Mouse (Mus musculus) frontal cortex, adult 2 months (tissue): ENCODE measurements around the gene Clasrp. TPM values are rescaled to one million over a fixed set of nuclear protein-coding genes. Genes with fewer than 3 reads are reported as not detected.
A peak's percentile ranks its signal among the peaks of the same experiment; 100 is the strongest.
"Not testable (repeated sequence)": the region's sequence is repeated elsewhere in the genome, so short reads cannot be mapped to it uniquely, and the experiment has no call there.

Experiments used
- DNase-seq, 2 experiments: peaks; one replicate each; pipeline ENCODE4 v3.0.0; 2022; ENCODE audit warnings: low spot score in 1 of 2; ENCODE audit errors: extremely low spot score in 1 of 2
- polyA plus RNA-seq: library from polyadenylated mRNA; depleted of rRNA; stranded (reverse); fragments of >200 nt; gene quantifications from 2 replicates; pipeline ENCODE4 v1.2.3, GENCODE M21; 2012

Gene Clasrp
- polyA plus RNA-seq, 1 experiment: 164 TPM

GRCm38 (mm10) chr7:19610969-19611368 lies 6.7 kb upstream of the Clasrp start:
- DNase-seq: no peak

DNA sequence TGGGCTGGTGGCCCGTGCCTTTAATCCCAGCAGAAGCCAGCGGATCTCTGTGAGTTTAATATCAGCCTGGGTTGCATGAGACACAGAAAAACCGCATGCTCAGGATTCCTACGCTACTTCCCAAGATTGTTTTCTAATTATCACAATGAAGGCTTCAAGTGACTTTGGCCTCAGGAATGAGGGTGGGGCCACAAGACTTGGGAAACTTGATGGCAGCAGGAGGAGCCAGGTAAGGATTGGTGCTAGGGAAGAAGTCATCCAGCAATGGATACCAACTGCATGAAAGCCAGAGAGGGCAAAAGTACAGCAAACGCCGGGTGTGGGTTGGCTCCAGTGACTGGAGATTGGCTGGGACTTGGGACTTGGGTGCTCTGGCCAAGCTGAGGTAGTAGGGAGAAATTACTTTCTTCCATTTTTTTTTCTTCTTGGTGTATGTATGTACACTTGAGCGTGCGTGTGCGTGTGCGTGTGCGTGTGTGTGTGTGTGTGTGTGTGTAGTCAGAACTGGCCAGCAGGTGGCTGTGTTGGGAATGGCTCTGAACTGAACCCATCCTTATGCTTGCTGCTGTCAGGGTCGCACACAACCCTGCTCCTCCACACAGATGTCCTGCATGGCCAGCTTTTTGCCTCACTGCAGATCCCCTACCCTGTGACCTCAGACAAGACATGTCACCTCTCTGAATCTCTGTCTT lies 5.5 kb upstream of the Clasrp start:
- no peak for DNase-seq

DNA sequence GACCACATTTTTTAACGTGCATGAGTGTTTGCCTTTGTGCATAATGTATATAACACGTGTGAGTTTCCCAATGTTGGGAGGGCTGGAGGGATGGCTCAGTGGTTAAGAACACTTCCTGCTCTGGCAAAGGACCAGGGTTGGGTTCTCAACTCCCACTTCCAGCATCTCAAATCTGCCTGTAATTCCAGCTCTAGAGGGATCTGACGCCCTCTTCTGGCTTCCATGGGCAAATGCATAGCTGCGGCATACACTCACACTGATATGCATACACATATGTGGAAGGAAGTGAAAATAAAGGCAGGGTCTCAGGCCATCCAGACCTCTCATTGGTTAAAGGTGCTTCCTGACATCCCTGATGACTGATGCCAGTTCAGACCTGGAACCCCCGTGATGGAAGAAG lies 3.0 kb upstream of the Clasrp start:
- DNase-seq: no peak

DNA sequence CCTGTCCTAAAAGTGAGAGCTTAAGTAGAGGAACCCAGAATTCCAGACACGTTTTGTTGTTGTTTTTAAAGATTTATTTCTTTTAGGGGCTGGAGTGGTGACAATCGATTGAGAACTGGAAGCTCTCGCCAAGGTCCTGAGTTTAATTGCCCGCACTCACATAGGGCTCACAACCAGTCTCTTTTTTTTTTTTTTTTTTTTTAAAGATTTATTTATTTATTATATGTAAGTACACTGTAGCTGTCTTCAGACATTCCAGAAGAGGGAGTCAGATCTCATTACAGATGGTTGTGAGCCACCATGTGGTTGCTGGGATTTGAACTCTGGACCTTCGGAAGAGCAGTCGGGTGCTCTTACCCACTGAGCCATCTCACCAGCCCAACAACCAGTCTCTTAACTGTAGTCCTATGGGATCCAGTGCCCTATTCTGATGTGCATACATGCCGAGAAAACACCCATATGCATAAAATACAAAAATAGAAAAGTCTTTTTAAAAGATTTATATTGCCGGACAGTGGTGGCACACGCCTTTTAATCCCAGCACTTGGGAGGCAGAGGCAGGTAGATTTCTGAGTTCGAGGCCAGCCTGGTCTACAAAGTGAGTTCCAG lies 424 bp upstream of the Clasrp start:
- DNase-seq: not testable (repeated sequence)

DNA sequence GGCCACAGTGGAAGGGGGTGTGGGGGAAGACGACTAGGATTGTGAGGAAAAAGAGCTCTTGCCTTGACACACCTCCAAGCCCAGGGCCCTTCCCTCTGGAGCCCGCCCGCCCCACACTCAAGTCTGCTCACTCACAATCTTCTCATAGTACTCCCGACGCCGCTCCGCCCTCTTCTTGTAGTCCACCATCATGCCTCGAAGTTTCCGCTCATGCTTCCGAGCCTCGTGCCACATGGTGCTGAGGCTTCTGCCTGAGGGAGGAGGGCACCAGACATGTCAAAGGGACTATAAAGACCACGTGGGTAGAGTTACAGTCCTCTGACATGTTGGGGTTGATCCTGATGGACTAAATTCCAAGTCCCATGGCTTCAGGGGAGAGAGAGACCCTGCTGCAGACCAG lies 1.2 kb downstream of the Clasrp start:
- no peak for DNase-seq

DNA sequence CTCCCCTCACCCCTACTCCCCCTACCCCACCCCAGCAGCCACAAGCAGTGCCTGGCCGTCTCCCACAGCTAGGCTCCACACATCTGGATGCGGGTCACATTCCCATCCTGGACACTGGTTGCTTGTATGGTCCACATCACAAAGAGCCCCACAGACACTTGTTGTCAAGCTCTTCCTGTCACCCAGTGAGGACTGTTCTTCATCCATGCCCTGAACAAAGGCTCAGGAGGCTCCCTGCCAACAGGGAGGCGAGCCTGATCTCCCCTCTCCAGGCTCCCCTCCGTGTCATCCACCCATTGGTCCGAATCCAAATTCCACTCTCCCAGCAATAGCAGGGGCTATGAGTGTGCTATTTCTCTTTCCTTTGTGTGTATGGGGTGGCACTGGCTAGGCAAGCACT lies 3.7 kb downstream of the Clasrp start:
- DNase-seq: peak; percentile 30 to 49

DNA sequence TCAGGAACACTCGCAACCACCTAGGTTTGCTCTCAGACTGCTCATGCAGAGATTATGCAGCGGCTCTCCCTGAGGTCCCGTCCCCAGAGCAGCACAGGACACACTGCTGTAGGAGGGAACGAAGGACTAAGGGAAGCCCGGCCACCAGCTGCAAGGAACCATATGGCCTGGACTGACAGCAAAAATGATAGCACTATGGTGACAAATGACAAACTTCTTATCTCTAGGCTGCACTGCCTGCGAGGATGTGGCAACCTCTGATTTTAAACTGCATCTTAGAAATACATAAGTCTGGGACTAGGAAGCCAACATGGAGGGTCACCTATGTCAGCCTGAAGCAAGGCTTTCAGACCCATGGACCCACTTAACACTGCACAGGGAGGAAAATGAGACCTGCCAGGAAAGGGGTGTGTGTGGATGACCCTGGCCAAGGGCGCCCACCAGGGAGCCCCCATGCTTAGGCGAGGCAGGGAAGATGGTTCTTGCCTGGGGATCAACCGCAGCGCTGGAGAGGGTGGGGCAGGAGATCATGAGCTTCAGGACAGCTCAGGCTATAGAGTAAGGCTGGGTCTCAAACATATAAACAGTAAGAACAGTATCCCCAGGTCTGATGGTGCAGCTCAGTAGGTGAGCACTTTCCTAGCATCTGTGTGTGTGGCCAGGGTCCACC lies 11.1 kb downstream of the Clasrp start:
- no peak for DNase-seq

- peak; percentile 74 to 88 for DNase-seq
These were observed 14.4 kb downstream of the Clasrp start for GRCm38 (mm10) chr7:19589917-19590316.

GRCm38 (mm10) chr7:19589207-19589606 lies 15.1 kb downstream of the Clasrp start:
- peak in 1 of 2 experiments; percentile 66 for DNase-seq

DNA sequence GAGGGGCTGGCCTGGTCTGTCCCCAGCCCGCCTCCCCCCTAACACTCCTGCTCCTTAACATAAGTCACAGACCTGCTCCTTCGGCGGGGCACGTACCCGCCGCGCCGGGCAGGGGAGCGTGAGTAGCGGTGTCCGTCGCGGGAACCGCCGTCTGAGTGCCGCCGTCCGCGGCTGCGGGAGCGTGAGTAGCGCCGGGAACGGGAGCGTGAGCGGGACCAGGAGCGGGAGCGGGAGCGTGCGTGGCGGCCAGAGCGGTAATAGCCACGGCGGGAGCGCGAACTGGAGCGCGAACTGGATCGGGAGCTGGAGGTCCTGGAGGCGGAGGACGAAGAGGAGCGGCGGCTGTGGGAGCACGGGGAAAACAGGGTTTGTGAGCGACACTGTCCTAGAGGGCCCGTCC lies 18.0 kb downstream of the Clasrp start:
- no peak for DNase-seq

DNA sequence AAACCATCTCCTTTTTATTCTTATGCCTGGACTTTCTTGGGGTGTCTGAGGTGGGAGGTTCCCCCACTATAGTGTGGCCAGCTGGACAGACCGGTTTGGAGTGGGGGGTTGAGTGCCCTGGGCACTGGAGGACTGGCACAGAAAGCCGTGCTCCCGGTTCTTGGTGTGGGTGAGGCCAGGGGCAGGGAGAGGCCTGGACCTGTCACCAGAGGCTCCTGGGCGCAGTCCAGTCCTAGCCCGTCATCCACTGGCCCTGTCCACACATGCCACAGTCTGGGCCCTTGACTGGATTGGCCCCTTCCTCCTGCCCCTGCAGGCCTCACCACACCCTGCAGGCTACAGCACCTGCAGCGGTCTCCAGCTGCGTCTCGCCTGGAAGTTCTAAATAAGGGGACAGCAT lies 23.7 kb downstream of the Clasrp start:
- no peak for DNase-seq

GRCm38 (mm10) chr7:19579751-19580150 lies 24.5 kb downstream of the Clasrp start:
- DNase-seq: no peak

- no peak for DNase-seq
These were observed 25.9 kb downstream of the Clasrp start for GRCm38 (mm10) chr7:19578436-19578835.

DNA sequence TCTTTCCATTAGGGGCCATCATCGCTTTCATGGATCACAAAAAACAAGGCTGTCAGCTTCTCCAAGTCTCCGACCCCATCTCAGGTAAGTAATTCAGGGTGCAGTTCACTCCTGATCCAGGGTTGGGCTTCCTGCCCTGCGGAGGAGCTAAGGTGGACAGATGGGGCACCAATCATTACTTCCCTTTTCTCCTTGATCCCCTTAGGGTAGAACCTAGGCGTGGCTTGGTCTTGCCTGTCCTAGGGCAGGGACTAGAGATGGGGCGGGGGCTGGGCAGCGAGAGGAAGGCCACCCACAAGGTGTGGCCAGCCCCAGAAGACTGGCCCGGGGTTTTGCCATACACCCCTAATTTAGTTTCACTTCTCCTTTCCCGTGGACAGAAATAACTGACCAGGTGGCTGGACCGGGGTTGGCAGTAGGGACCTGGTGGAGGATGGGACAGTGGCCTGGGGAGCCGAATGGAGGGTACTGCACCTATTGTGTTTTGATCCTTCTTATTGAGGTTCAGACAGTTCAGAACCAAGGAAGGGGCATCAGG lies 26.3 kb downstream of the Clasrp start:
- no peak for DNase-seq

DNA sequence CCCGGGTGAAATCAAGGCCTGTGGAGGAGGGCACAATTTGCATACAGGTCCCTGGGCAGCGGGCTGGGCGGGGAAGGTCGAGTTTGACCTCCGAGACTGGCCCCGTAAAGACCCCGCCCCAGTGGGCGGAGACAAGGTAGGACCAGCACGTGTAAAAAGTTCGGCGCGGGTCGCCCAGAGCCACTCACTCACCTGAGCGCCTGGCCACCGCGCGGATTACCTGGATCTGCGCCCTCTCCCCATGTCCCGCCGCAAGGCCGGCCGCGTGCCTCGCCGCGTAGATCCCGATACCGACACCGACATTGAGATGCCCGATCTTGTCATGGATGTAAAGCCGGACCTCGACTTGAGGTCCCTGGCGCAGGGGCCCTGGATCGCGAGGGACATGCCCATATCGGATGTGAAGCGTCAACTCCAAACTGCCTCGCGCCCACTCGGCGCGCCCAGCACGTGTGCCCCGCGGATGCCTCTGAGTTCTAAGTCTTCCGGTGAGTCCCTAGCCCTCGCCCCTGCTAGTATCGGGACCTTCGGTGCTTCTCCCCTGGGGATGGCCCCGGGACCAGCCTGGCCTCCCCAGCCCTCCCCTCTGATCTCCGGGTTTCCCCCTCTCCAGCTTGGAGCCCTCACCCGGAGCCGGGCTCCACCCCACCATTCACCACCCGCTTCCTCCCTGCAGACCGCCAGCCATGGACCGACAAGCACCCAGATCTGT lies 27.0 kb downstream of the Clasrp start, which contains the start of the genes Zfp296 and Gemin7:
Gene Zfp296 (plus strand): TSS at position 147 of the 712 bp plus-strand sequence.
Gene Gemin7 (minus strand): TSS at position 455 of the 712 bp plus-strand sequence.
- DNase-seq: no peak

GRCm38 (mm10) chr7:19575559-19575958 lies 28.7 kb downstream of the Clasrp start:
- DNase-seq: no peak

DNA sequence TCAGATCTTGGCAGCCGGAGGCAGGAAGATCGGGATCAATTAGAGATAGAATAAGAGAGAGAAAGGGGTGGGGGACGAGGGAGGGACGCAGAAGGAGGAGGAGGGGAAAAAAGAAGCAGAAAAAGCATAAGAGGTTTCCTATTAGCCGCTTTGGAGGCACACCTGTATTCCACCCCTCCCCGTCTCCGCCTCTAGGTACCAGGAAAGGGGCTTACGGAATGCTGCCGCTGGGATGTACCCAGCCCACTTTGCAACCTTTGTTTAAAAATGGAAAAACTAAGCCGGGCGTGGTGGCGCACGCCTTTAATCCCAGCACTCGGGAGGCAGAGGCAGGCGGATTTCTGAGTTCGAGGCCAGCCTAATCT lies 30.5 kb downstream of the Clasrp start:
- DNase-seq: no peak

GRCm38 (mm10) chr7:19572926-19573775 lies 31.1 kb downstream of the Clasrp start:
- peak in 1 of 2 experiments; percentile 69 for DNase-seq

GRCm38 (mm10) chr7:19569647-19570046 lies 34.6 kb downstream of the Clasrp start:
- no peak for DNase-seq

DNA sequence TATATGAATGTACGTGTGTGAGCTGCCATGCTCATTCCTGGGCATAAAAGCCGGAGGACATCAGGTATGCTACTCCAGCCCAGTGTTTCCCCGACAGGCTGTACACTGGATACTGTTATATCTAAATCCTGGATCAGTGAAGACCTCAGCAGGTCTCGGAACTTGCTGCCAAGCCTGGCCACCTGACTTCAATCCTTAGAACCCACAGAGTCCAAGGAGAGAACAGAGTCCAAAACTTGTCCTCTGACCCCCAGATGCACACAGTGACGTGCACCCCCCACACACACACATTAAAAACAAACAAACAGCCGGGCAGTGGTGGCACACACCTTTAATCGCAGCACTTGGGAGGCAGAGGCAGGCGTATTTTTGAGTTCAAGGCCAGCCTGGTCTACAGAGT lies 36.9 kb downstream of the Clasrp start:
- no peak for DNase-seq
